Mouse (Mus musculus) splenic B cell, adult 2 months (primary cell): Measurements from ENCODE around the gene Mbd3l1.

Experiments
- DNase-seq: peaks from one replicate; pipeline ENCODE4 v3.0.0-alpha.2; 2011; ENCODE audit warnings: low read depth, low spot score
- H3K27me3 ChIP-seq: 2 replicates; pipeline ENCODE4 v1.6.1; 2012; ENCODE audit warnings: mild to moderate bottlenecking, low read length, moderate library complexity, mixed read lengths; ENCODE audit not compliant: control insufficient read depth, poor library complexity, insufficient read depth, severe bottlenecking
- H3K36me3 ChIP-seq: 2 replicates; pipeline ENCODE4 v1.6.1; 2012; ENCODE audit warnings: mild to moderate bottlenecking, low read length, moderate library complexity, mixed read lengths; ENCODE audit not compliant: control insufficient read depth, poor library complexity, insufficient read depth, severe bottlenecking

The Mbd3l1 gene

GRCm38 (mm10) chr9:18478168-18478567 lies at the start of gene Mbd3l1, which contains the start of gene Zfp558:
Gene Mbd3l1 (plus strand): TSS chr9:18478359.
Gene Zfp558 (minus strand): TSS chr9:18478268.
- Histone ChIP-seq H3K36me3 (no peaks in the 10 kb centered on the region), H3K27me3 (no peaks in the 10 kb centered on the region)
- DNase-seq, result no peak

GRCm38 (mm10) chr9:18430354-18430753 lies 47.8 kb upstream of the Mbd3l1 start, which contains the start of gene Mbd3l2:
Gene Mbd3l2 (plus strand): TSS chr9:18430654.
- no peak for DNase-seq
- Histone ChIP-seq H3K27me3 (no peaks in the 10 kb centered on the region), H3K36me3 (no peaks in the 10 kb centered on the region)

DNA sequence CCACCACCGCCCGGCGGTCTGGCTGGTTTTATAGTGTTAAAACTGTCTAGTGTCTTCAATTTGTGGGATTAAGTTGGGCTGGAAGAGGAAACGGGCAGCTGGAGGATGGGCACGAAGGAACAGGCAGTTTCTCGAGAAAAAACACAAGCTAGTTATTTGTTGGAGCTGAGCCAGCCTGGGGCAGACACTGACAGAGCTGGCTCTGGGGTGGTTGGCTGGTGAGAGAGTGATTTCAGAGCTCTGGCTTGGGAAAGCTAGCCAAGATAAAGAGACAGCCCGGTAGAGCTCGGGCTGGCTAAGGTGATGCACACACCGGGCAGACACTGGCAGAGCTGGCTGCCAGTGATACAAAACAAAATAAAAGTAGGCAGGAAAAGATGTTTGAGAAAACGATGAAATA lies 46.5 kb upstream of the Mbd3l1 start:
- Histone ChIP-seq H3K36me3 (no peaks in the 10 kb centered on the region), H3K27me3 (no peaks in the 10 kb centered on the region)
- no peak for DNase-seq

DNA sequence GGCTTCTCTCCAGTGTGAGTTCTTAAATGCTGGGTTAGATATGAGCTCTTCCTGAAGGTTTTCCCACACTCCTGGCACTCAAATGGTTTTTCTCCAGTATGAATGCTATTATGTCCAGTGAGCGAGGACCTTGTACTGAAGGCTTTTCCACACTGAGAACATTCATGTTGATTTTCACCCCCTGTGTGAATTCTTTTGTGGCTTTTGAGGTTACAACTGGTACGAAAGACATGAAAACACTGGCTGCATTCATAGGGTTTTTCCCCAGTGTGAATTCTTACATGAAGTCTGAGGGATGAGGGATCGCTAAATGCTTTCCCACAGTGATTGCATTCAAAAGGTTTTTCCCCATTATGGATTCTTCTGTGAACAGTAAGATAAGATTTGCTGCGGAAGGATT lies 21.6 kb upstream of the Mbd3l1 start:
- no peaks in the 10 kb centered on the region for H3K27me3 ChIP-seq
- H3K36me3 ChIP-seq, result no peaks in the 10 kb centered on the region
- DNase-seq, result no peak

- no peaks in the 10 kb centered on the region for H3K36me3 ChIP-seq
- H3K27me3 ChIP-seq, result no peaks in the 10 kb centered on the region
- no peak for DNase-seq
These were observed 10.8 kb upstream of the Mbd3l1 start for GRCm38 (mm10) chr9:18467350-18467749.

DNA sequence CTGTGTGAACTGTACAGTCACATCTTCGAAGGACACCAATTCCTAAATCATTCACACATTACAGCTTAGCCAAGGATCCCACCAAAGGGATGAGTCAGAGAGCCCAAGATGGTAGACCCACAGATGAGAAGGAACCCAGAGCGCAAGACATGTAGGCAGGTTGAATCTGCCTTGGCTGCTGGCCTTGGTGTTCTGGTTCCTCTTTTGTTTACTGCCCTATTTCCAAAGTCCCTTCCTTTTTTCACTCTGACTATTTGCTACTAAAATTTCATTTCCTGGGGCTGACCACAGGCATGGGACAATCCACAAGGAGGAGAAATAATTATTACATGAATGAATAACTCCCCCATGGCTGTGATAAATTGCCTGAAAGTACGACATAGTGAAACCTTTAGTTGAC lies 10.2 kb upstream of the Mbd3l1 start:
- H3K27me3 ChIP-seq, result no peaks in the 10 kb centered on the region
- DNase-seq, result no peak
- no peaks in the 10 kb centered on the region for H3K36me3 ChIP-seq

DNA sequence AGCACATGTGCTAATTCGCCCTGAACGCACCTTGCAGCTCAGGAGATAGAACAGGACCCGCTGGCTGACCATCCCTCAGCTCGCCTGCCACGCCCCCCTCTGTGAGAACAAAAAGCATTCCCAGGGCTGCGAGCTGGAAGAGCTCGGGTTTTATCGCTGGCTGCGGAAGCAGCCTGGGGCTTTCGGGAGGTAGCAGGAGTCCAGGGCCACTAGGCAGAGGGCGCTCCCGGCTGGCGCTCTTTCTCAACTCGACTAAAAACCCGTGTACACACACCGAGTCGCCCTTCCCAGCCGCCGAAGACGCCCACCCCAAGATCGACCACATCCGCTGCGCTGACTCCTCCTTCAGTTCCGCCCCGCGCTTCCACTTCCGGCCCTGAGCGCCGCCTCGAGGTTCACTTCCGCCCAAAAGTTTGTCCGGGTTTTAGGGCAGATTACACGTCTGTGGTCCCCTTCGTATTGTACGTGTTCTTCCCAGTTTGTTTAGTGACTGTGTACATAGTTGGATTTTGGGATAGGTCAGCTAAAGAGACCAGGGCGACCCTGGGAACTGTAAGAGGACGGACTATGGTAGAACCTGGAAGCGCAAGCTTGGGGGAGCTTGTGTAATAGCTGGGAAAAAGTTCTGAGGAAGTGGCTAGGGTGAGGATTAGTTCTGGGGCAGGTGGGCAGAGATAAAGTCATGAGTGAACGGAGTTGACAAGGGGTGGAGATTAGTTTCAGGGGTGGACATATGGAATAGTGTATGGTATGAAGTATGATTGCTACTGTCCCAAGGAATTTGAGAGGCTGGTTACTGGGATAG lies 4.6 kb upstream of the Mbd3l1 start:
- no peaks in the 10 kb centered on the region for H3K36me3 ChIP-seq
- peak; percentile 76 for DNase-seq
- no peaks in the 10 kb centered on the region for H3K27me3 ChIP-seq

DNA sequence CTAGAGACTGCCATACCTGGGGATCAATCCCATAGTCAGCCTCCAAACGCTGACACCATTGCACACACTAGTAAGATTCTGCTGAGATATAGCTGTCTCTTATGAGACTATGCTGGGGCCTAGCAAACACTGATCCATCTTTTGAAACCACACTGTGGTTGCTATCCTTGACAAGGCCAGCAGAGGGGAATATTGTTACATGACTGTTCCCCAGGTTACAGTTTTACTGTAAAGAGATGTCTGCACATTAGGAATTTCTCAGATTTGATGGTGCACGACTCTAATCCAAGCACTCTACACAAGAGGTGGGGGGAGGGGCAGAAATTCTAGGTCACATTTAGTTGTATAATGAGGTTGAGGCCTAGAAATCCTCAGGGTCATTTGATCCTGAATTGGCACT lies 29.9 kb downstream of the Mbd3l1 start:
- no peaks in the 10 kb centered on the region for H3K27me3 ChIP-seq
- H3K36me3 ChIP-seq, result no peaks in the 10 kb centered on the region
- no peak for DNase-seq
